Mouse (Mus musculus) forebrain, embryonic 13.5 days (tissue): ENCODE measurements at regions not wholly inside any gene's neighbourhood (a gene's known extent, or its start where the extent isn't known, plus 50 kb on each side); places are given as distances from the start of the nearest gene placed in this dataset.

Experiments used
- ATAC-seq: fragments of 200-750 bp; cut with Nextera tagmentation; 2 replicates; pipeline ENCODE4 v1.8.0; 2017
- H3K27ac ChIP-seq: fragments of 300-500 bp; sonication (generic); 2 replicates; pipeline ENCODE4 v1.5.1; 2015; ENCODE audit warnings: inconsistent platforms, mild to moderate bottlenecking, moderate library complexity
- H3K27me3 ChIP-seq: fragments of 300-500 bp; sonication (generic); 2 replicates; pipeline ENCODE4 v1.6.1; 2015; ENCODE audit warnings: mild to moderate bottlenecking, inconsistent platforms
- H3K36me3 ChIP-seq: fragments of 300-500 bp; sonication (generic); 2 replicates; pipeline ENCODE4 v1.6.1; 2015; ENCODE audit warnings: mild to moderate bottlenecking, inconsistent platforms; ENCODE audit not compliant: poor library complexity, severe bottlenecking
- H3K4me1 ChIP-seq: fragments of 300-500 bp; sonication (generic); 2 replicates; pipeline ENCODE4 v1.6.1; 2015; ENCODE audit warnings: inconsistent platforms
- H3K4me2 ChIP-seq: fragments of 300-500 bp; sonication (generic); 2 replicates; pipeline ENCODE4 v1.6.1; 2015; ENCODE audit warnings: inconsistent platforms, mild to moderate bottlenecking, moderate library complexity
- H3K4me3 ChIP-seq: fragments of 300-500 bp; sonication (generic); 2 replicates; pipeline ENCODE4 v1.5.1; 2015; ENCODE audit warnings: mild to moderate bottlenecking, inconsistent platforms
- H3K9ac ChIP-seq: fragments of 300-500 bp; sonication (generic); 2 replicates; pipeline ENCODE4 v1.6.1; 2015; ENCODE audit warnings: mild to moderate bottlenecking, inconsistent platforms
- H3K9me3 ChIP-seq: fragments of 300-500 bp; sonication (generic); replicated peaks from 2 replicates; pipeline ENCODE4 v1.6.1; 2016; ENCODE audit warnings: inconsistent platforms
- WGBS: fragments of 180-500 bp; shearing (Covaris S2); methylation state at CpG from one replicate; pipeline ENCODE4 v1.1.7; 2015; 5-methylcytosine and 5-hydroxymethylcytosine counted together

- no peak overlapping the region for H3K9ac ChIP-seq
- no peaks in the 10 kb centered on the region for H3K27me3 ChIP-seq
- H3K4me2 ChIP-seq = no peak overlapping the region
- no peak overlapping the region for H3K4me3 ChIP-seq
- peaks cover 8% of the 10 kb centered on the region; the same call in 1 of the 2 replicates for H3K4me1 ChIP-seq
- no peaks in the 10 kb centered on the region for H3K36me3 ChIP-seq
- H3K9me3 ChIP-seq = no peaks in the 10 kb centered on the region
- ATAC-seq = peak; percentile 24; the same call in 1 of the 2 replicates
- H3K27ac ChIP-seq = no peak overlapping the region
- 55% methylated on average over 6 of the region's 6 CpGs for WGBS
These were observed 506.2 kb downstream of the 1810013L24Rik start for GRCm38 (mm10) chr16:9336063-9336462.

DNA sequence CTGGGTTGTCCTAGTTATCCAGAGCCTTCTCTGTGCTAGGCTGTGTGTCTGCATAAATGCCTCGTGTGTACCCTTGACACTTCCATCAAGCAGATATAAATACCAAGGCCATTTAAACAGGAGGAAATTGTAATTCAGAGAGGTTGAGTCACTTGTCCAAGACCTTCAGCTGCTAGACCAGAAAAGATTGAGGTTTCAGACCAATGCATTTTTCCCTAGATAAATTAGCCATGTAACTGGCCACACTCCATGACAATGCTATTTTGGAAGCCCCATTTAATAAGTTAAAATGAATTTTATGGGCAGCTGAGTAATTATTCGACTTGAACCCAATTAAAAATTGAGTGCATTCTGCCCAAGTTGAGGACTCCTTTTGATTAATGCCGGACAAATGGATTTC is 509.6 kb downstream of the 1810013L24Rik start:
- peaks cover 8% of the 10 kb centered on the region; the same call in 1 of the 2 replicates for H3K4me1 ChIP-seq
- ATAC-seq = no peak
- 66% methylated on average over 3 of the region's 3 CpGs for WGBS
- H3K27me3 ChIP-seq = no peaks in the 10 kb centered on the region
- no peaks in the 10 kb centered on the region for H3K9me3 ChIP-seq
- no peak overlapping the region for H3K4me3 ChIP-seq
- no peak overlapping the region for H3K4me2 ChIP-seq
- no peak overlapping the region for H3K27ac ChIP-seq
- H3K36me3 ChIP-seq = no peaks in the 10 kb centered on the region
- no peak overlapping the region for H3K9ac ChIP-seq

DNA sequence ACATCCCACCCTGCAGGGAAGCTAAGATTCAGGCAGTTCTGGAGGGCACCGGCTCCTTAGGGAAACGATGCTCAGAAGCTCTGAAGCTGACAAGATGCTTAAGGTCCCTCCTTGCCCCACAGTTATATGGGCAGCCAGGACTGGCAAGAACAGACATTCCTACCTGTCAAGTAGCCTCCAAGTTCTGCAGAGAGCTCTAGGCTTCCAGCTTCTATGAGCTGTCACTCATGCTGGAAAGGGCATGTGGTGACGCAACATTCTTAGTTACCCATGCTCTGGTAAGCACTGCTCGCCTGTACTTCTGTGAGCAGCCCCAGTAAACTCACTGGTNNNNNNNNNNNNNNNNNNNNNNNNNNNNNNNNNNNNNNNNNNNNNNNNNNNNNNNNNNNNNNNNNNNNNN is 511.3 kb downstream of the 1810013L24Rik start:
- ATAC-seq = no peak
- Histone ChIP-seq H3K27me3 (no peaks in the 10 kb centered on the region), H3K9me3 (no peaks in the 10 kb centered on the region), H3K27ac (no peak overlapping the region), H3K4me1 (peaks cover 1% of the 10 kb centered on the region; the same call in 1 of the 2 replicates), H3K9ac (no peak overlapping the region), H3K36me3 (no peaks in the 10 kb centered on the region), H3K4me3 (no peak overlapping the region), H3K4me2 (no peak overlapping the region)
- 86% methylated on average over 4 of the region's 4 CpGs for WGBS

- no peaks in the 10 kb centered on the region for H3K4me1 ChIP-seq
- H3K4me3 ChIP-seq = no peak overlapping the region
- H3K27me3 ChIP-seq = no peaks in the 10 kb centered on the region
- H3K27ac ChIP-seq = no peak overlapping the region
- WGBS = 92% methylated on average over 4 of the region's 4 CpGs
- no peaks in the 10 kb centered on the region; the same call in 1 of the 2 replicates for H3K9me3 ChIP-seq
- ATAC-seq = no peak
- no peaks in the 10 kb centered on the region for H3K36me3 ChIP-seq
- H3K4me2 ChIP-seq = no peak overlapping the region
- H3K9ac ChIP-seq = no peak overlapping the region
These were observed 523.9 kb downstream of the 1810013L24Rik start for GRCm38 (mm10) chr16:9353811-9354210.

DNA sequence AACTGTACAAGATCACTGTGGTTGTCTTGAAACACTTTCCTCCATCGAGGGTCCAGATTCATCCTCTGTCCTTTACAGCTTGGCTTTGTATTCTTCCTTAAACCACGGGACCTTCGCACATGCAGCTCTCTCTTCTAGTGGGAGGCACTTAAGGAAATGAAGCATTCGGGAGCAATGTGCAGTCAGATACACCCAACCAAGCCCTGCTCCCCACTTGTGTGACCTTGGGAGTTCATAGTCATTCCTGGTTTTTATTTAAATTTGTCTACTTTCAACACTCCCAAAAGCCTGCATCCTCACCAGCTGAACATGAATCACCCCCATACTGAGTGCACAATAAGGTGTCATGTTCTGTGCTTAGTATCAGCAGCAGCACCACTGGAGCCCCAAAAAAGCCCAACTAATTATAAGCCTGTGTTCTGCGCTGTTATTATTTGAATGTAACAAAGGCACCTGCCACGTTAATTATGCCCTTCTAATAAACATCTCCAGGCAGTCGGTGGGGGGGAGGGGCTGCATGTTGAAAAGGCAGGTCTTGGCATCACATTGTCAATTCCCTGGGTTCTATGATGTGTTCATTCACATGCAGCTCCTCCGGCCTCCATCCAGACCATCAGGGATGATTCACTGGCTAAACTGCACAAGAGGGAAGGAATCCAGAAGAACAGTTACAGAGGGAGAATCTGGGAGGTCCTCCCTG is 524.6 kb downstream of the 1810013L24Rik start:
- Histone ChIP-seq H3K27ac (no peak overlapping the region), H3K4me2 (no peak overlapping the region), H3K4me1 (no peaks in the 10 kb centered on the region), H3K4me3 (no peak overlapping the region), H3K9ac (no peak overlapping the region), H3K36me3 (no peaks in the 10 kb centered on the region), H3K27me3 (no peaks in the 10 kb centered on the region), H3K9me3 (no peaks in the 10 kb centered on the region; the same call in 1 of the 2 replicates)
- WGBS = 56% methylated on average over 8 of the region's 8 CpGs
- peak; percentile 27; the same call in 1 of the 2 replicates for ATAC-seq

GRCm38 (mm10) chr16:9358651-9359050 is 528.8 kb downstream of the 1810013L24Rik start:
- Histone ChIP-seq H3K4me2 (no peak overlapping the region), H3K4me3 (no peak overlapping the region), H3K27me3 (no peaks in the 10 kb centered on the region), H3K4me1 (no peaks in the 10 kb centered on the region), H3K27ac (no peak overlapping the region), H3K36me3 (no peaks in the 10 kb centered on the region), H3K9ac (no peak overlapping the region), H3K9me3 (no peaks in the 10 kb centered on the region; the same call in 1 of the 2 replicates)
- no peak for ATAC-seq
- WGBS = 85% methylated on average over 4 of the region's 4 CpGs

- H3K4me3 ChIP-seq = no peak overlapping the region
- ATAC-seq = no peak
- no peak overlapping the region for H3K27ac ChIP-seq
- 91% methylated on average over 3 of the region's 3 CpGs for WGBS
- no peaks in the 10 kb centered on the region for H3K27me3 ChIP-seq
- H3K9me3 ChIP-seq = no peaks in the 10 kb centered on the region; the same call in 1 of the 2 replicates
- no peak overlapping the region for H3K4me2 ChIP-seq
- H3K4me1 ChIP-seq = no peaks in the 10 kb centered on the region
- H3K9ac ChIP-seq = no peak overlapping the region
- no peaks in the 10 kb centered on the region for H3K36me3 ChIP-seq
These were observed 529.7 kb downstream of the 1810013L24Rik start for GRCm38 (mm10) chr16:9359399-9360135.

DNA sequence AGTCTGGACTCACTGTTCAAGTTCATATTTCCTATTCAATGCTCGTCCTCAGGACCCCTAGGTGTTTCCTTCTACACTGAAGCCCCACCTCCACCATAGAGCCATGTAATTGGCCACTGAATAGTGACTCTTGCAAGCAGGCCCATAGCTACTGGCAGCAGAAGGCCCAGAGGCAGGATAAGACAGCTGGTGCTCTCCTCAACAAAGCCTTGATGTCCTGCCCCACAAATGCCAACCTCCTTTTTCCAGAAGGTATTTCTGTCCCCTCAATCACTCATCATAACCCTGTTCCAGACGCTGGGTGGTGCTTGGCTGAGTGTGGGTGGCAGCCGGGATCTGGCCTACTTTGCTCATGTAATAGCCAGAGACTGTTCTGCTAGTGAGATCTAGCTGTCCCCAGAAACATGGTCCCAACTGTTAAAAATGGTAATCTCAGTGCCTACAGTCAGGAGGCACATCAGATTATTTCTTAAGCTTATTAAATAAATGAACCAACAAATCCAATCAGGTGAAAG is 530.9 kb downstream of the 1810013L24Rik start:
- Histone ChIP-seq H3K36me3 (no peaks in the 10 kb centered on the region), H3K4me2 (no peak overlapping the region), H3K27me3 (no peaks in the 10 kb centered on the region), H3K4me3 (no peak overlapping the region), H3K27ac (no peak overlapping the region), H3K4me1 (no peaks in the 10 kb centered on the region), H3K9me3 (no peaks in the 10 kb centered on the region; the same call in 1 of the 2 replicates), H3K9ac (no peak overlapping the region)
- WGBS = 83% methylated on average over 3 of the region's 3 CpGs
- ATAC-seq = no peak

DNA sequence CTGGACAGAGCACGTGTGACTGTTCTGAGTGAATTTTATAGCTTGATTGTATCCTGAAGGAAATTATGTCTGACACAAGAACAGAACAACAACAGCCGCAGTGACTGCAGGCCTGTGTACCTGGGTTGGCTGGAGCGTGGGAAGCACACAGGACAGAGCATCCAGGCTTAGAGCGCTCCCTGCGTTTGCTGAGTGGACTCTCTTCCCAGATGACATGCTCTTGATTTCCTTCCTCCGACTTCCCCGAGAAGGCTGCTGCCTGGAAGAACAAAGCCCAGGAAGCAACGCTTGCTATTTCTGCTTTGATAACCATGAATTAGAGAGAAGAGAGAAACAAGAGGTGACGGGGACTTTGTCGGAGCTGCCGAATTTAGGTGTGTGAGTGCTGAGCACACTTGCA is 532.2 kb downstream of the 1810013L24Rik start:
- no peak overlapping the region for H3K9ac ChIP-seq
- no peaks in the 10 kb centered on the region; the same call in 1 of the 2 replicates for H3K9me3 ChIP-seq
- no peaks in the 10 kb centered on the region for H3K27me3 ChIP-seq
- H3K4me2 ChIP-seq = no peak overlapping the region
- WGBS = 63% methylated on average over 11 of the region's 11 CpGs
- no peaks in the 10 kb centered on the region for H3K4me1 ChIP-seq
- H3K4me3 ChIP-seq = no peak overlapping the region
- ATAC-seq = no peak
- no peaks in the 10 kb centered on the region for H3K36me3 ChIP-seq
- H3K27ac ChIP-seq = no peak overlapping the region

DNA sequence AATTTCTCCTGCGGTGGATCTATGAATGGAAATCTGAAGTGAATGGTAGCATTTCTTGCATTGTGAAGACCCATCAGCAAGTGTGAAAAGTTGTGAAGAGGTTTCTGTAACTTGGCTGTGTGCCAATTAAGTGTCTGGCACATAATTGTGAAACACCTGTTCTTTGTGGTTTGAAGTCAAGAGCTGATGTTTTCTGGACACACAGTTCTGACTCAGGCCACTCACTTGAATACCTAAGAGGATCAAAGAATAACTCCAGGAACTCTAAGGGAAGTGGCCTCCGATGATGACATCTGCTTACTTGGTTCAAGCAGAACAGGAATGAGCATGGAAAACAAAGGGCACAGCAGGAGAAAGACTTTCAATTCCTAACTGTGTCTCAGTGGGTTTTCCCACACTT is 534.2 kb downstream of the 1810013L24Rik start:
- Histone ChIP-seq H3K9me3 (no peaks in the 10 kb centered on the region), H3K4me1 (no peaks in the 10 kb centered on the region), H3K4me2 (no peak overlapping the region), H3K27ac (no peak overlapping the region), H3K27me3 (no peaks in the 10 kb centered on the region), H3K9ac (no peak overlapping the region), H3K4me3 (no peak overlapping the region), H3K36me3 (no peaks in the 10 kb centered on the region)
- WGBS = 40% methylated on average over 2 of the region's 2 CpGs
- no peak for ATAC-seq

GRCm38 (mm10) chr16:9390986-9391385 is 561.1 kb downstream of the 1810013L24Rik start:
- no peaks in the 10 kb centered on the region for H3K27me3 ChIP-seq

DNA sequence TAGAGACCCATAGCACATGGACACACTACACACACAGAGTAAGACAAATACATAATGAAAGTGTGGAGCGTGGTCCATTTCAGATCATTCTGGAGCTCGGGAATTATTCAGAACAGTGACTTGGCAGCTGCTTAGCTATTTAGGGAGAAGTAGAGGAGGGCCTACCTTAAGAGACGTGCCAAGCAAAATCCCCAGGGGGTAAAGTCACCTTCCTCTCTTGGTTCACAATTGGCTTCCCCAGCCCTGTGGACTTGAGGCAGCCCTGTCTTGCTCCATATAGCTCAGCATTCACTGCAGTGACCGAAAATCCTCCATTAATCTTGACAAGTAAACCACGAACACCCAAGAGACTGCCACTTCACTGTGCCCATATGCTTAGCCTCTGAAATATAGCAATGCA is 574.8 kb downstream of the 1810013L24Rik start:
- no peaks in the 10 kb centered on the region for H3K4me1 ChIP-seq
- H3K9me3 ChIP-seq = no peaks in the 10 kb centered on the region
- no peak overlapping the region for H3K27ac ChIP-seq
- H3K36me3 ChIP-seq = no peaks in the 10 kb centered on the region
- H3K4me3 ChIP-seq = no peak overlapping the region
- no peak overlapping the region for H3K9ac ChIP-seq
- no peaks in the 10 kb centered on the region for H3K27me3 ChIP-seq
- H3K4me2 ChIP-seq = no peak overlapping the region
- WGBS = 79% methylated on average over 5 of the region's 5 CpGs
- ATAC-seq = no peak

More at GRCm38 (mm10) chr16:9390986-9391385, 561.1 kb downstream of the 1810013L24Rik start:
- no peak for ATAC-seq
- Histone ChIP-seq H3K9me3 (no peaks in the 10 kb centered on the region), H3K36me3 (no peaks in the 10 kb centered on the region), H3K9ac (no peak overlapping the region), H3K27ac (no peak overlapping the region), H3K4me1 (no peaks in the 10 kb centered on the region), H3K4me2 (no peak overlapping the region), H3K4me3 (no peak overlapping the region)
- 48% methylated on average over 1 of the region's 1 CpGs for WGBS
